Mouse (Mus musculus) subcutaneous adipose tissue, adult 2 months (tissue): ENCODE data around the gene Enpp6. TPM values are rescaled to one million over a fixed set of nuclear protein-coding genes. Genes with fewer than 3 reads are reported as not detected.

ENCODE experiments used
- polyA plus RNA-seq: library from polyadenylated mRNA; depleted of rRNA; stranded (reverse); fragments of >200 nt; gene quantifications from 2 replicates; pipeline ENCODE4 v1.2.3, GENCODE M21; 2012; ENCODE audit warnings: low replicate concordance; rRNA removed

Enpp6 gene
- 1.8 and 3.3 TPM in 2 replicates for polyA plus RNA-seq

DNA sequence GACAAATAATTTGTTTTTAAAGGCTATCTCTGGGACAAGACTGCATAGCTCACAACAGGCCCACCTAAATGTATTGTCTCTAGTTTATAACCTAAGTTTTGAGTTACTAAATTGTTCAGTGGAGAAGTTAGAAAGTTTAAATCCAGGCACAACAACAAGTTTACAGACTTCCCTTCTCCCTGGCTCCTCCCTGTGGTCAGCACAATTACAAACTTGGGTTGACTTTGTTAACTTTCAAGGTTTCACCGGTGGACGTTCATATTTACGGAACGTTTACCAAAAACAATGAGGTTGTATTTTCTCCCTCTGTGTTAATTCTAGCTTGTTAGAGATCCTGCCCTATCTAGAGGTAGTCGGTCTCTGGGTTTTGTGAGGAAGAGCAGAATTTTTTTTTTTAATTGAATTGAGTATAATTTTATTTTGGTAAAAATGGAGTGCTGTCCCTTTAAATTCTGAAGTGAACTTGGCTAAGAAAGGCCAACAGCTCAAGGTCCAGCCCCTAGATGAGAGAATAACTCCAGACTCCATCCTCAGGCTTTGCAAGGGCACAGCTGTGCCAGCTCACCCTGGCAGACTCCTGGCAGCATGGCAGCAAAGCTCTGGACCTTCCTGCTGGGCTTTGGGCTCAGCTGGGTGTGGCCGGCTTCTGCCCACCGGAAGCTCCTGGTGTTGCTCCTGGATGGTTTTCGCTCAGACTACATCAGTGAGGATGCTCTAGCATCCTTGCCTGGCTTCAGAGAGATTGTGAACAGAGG is at the start of gene Enpp6:
TSS of gene Enpp6 (plus strand) at position 502 of the 755 bp plus-strand sequence.

Other genes with a start within 250 kb of the Enpp6 start
- 11.0 and 16.2 TPM in 2 replicates for gene Irf2, start 247.2 kb upstream of the Enpp6 start, polyA plus RNA-seq